Mouse (Mus musculus) stomach, postnatal 0 days (tissue): ENCODE results near the gene Nqo1. TPM values are rescaled to one million over a fixed set of nuclear protein-coding genes. Genes with fewer than 3 reads are reported as not detected.

Source experiments
- ATAC-seq: fragments of 200-750 bp; cut with Nextera tagmentation; 2 replicates; pipeline ENCODE4 v1.8.0; 2017; ENCODE audit not compliant: low FRiP score, low TSS enrichment
- DNase-seq: peaks from one replicate; pipeline ENCODE4 v3.0.0-alpha.2; 2016; ENCODE audit warnings: low spot score
- H3K27ac ChIP-seq: fragments of 300-500 bp; sonication (generic); replicated peaks from 2 replicates; pipeline ENCODE4 v1.5.1; 2014; ENCODE audit warnings: mild to moderate bottlenecking, control low read depth
- H3K27me3 ChIP-seq: fragments of 300-500 bp; sonication (generic); 2 replicates; pipeline ENCODE4 v1.6.1; 2014; ENCODE audit warnings: low read length; ENCODE audit not compliant: control insufficient read depth, insufficient read depth
- H3K36me3 ChIP-seq: fragments of 300-500 bp; sonication (generic); 2 replicates; pipeline ENCODE4 v1.6.1; 2014; ENCODE audit warnings: low read length, mixed read lengths; ENCODE audit not compliant: control insufficient read depth, insufficient read depth
- H3K4me1 ChIP-seq: fragments of 300-500 bp; sonication (generic); replicated peaks from 2 replicates; pipeline ENCODE4 v1.6.1; 2014; ENCODE audit warnings: antibody characterized with exemption; ENCODE audit not compliant: control insufficient read depth, insufficient read depth
- H3K4me2 ChIP-seq: fragments of 300-500 bp; sonication (generic); replicated peaks from 2 replicates; pipeline ENCODE4 v1.6.1; 2014; ENCODE audit warnings: low read depth, mild to moderate bottlenecking, control low read depth, moderate library complexity
- H3K4me3 ChIP-seq: fragments of 300-500 bp; sonication (generic); 2 replicates; pipeline ENCODE4 v1.5.1; 2014; ENCODE audit warnings: low read depth, low read length, control low read depth
- H3K9ac ChIP-seq: fragments of 300-500 bp; sonication (generic); 2 replicates; pipeline ENCODE4 v1.6.1; 2014; ENCODE audit warnings: mild to moderate bottlenecking, low read length, control low read depth, mixed read lengths
- H3K9me3 ChIP-seq: fragments of 300-500 bp; sonication (generic); 2 replicates; pipeline ENCODE4 v1.6.1; 2016; ENCODE audit warnings: low read length; ENCODE audit not compliant: control insufficient read depth
- CTCF ChIP-seq: IDR thresholded peaks from 2 replicates; pipeline ENCODE4 v1.5.1; 2016; ENCODE audit warnings: antibody characterized with exemption, low read depth, mild to moderate bottlenecking, moderate library complexity
- EP300 ChIP-seq: optimal IDR thresholded peaks from 2 replicates; pipeline ENCODE3; 2016; ENCODE audit warnings: antibody characterized with exemption
- WGBS: fragments of 180-500 bp; shearing (Covaris S2); extraction: QIAGEN DNeasy Blood & Tissue Kit; methylation state at CpG from one replicate; pipeline ENCODE4 v1.1.7; 2014; 5-methylcytosine and 5-hydroxymethylcytosine counted together
- polyA plus RNA-seq: library from polyadenylated mRNA; unstranded; fragments of >200 nt; fragmentation: Nextera tagmentation; extraction: Ambion mirVana; gene quantifications from 2 replicates; pipeline ENCODE4 v1.2.1, GENCODE M21; 2015

Gene Nqo1
- polyA plus RNA-seq, 1 experiment from 2014 or later = 777 TPM

GRCm38 (mm10) chr8:107404057-107404456 lies 1.1 kb upstream of the Nqo1 start:
- peak overlapping the region; percentile 83 for H3K27ac ChIP-seq
- H3K9me3 ChIP-seq = no peaks in the 10 kb centered on the region
- no peaks in the 10 kb centered on the region for H3K4me1 ChIP-seq
- no peak for TF ChIP-seq EP300
- TF ChIP-seq CTCF = no peak
- DNase-seq (no peak), ATAC-seq (no peak)
- no peak overlapping the region for H3K4me2 ChIP-seq
- no peak overlapping the region for H3K9ac ChIP-seq
- no peaks in the 10 kb centered on the region for H3K27me3 ChIP-seq
- no peaks in the 10 kb centered on the region for H3K36me3 ChIP-seq
- H3K4me3 ChIP-seq = no peak overlapping the region
- WGBS = 64% methylated on average over 4 of the region's 4 CpGs

- 73% methylated on average over 5 of the region's 5 CpGs for WGBS
- H3K4me2 ChIP-seq = peak overlapping the region; percentile 57
- DNase-seq = no peak
Measured at GRCm38 (mm10) chr8:107401866-107402265, 1.1 kb downstream of the Nqo1 start.

GRCm38 (mm10) chr8:107399495-107399894 lies 3.5 kb downstream of the Nqo1 start:
- Histone ChIP-seq H3K4me3 (no peak overlapping the region), H3K36me3 (no peaks in the 10 kb centered on the region), H3K27me3 (no peaks in the 10 kb centered on the region), H3K4me2 (no peak overlapping the region), H3K27ac (no peak overlapping the region), H3K4me1 (no peaks in the 10 kb centered on the region), H3K9ac (no peak overlapping the region), H3K9me3 (no peaks in the 10 kb centered on the region)
- no peak for TF ChIP-seq EP300
- 39% methylated on average over 9 of the region's 9 CpGs for WGBS
- DNase-seq (no peak), ATAC-seq (no peak)

More at GRCm38 (mm10) chr8:107401866-107402265, 1.1 kb downstream of the Nqo1 start:
- ATAC-seq = no peak
- Histone ChIP-seq H3K9ac (peak overlapping the region; percentile 23; the same call in 1 of the 2 replicates), H3K27me3 (no peaks in the 10 kb centered on the region), H3K4me1 (no peaks in the 10 kb centered on the region), H3K27ac (peak overlapping the region; percentile 83), H3K36me3 (no peaks in the 10 kb centered on the region), H3K9me3 (no peaks in the 10 kb centered on the region), H3K4me3 (peak overlapping the region; percentile 35; the same call in 1 of the 2 replicates)
- TF ChIP-seq CTCF (no peak), EP300 (no peak)

GRCm38 (mm10) chr8:107397665-107398064 lies 5.3 kb downstream of the Nqo1 start:
- ATAC-seq (peak; percentile 58), DNase-seq (no peak)
- TF ChIP-seq EP300 = no peak

GRCm38 (mm10) chr8:107396106-107396670 lies 6.8 kb downstream of the Nqo1 start:
- Histone ChIP-seq H3K36me3 (no peaks in the 10 kb centered on the region), H3K9me3 (no peaks in the 10 kb centered on the region), H3K4me3 (no peak overlapping the region), H3K4me2 (no peak overlapping the region), H3K4me1 (no peaks in the 10 kb centered on the region), H3K27ac (no peak overlapping the region), H3K27me3 (no peaks in the 10 kb centered on the region), H3K9ac (no peak overlapping the region)
- ATAC-seq = no peak
- WGBS = 86% methylated on average over 10 of the region's 10 CpGs
- no peak for TF ChIP-seq CTCF
- TF ChIP-seq EP300 = no peak
- DNase-seq = no peak

More at GRCm38 (mm10) chr8:107397665-107398064, 5.3 kb downstream of the Nqo1 start:
- Histone ChIP-seq H3K9me3 (no peaks in the 10 kb centered on the region), H3K4me1 (no peaks in the 10 kb centered on the region), H3K9ac (peak overlapping the region; percentile 27; the same call in 1 of the 2 replicates), H3K36me3 (no peaks in the 10 kb centered on the region), H3K27ac (peak overlapping the region; percentile 77), H3K4me3 (no peak overlapping the region), H3K27me3 (no peaks in the 10 kb centered on the region), H3K4me2 (no peak overlapping the region)
- 23% methylated on average over 12 of the region's 12 CpGs for WGBS

GRCm38 (mm10) chr8:107395397-107395796 lies 7.6 kb downstream of the Nqo1 start:
- Histone ChIP-seq H3K4me2 (no peak overlapping the region), H3K9ac (no peak overlapping the region), H3K27me3 (no peaks in the 10 kb centered on the region), H3K4me3 (no peak overlapping the region), H3K36me3 (no peaks in the 10 kb centered on the region), H3K27ac (no peak overlapping the region), H3K4me1 (no peaks in the 10 kb centered on the region), H3K9me3 (no peaks in the 10 kb centered on the region)
- TF ChIP-seq CTCF (no peak), EP300 (no peak)
- no peak for ATAC-seq
- no peak for DNase-seq
